31 mouse cellular contexts compared by ENCODE assay signal in genomic region chr3:139103914-139104313, GRCm38 (mm10). TPM values are rescaled to one million over a fixed set of nuclear protein-coding genes. Genes with fewer than 3 reads are reported as not detected.
DNase-seq lines count a peak whose midpoint lies in the region; ATAC-seq and TF ChIP-seq lines count a peak whose summit lies in the region.
"Had no signal": no experiment of that assay in that cellular context is flagged by ENCODE, and none has a peak within 500 bp of the region (broad histone marks: within the 10 kb centered on the region; RNA-seq: fewer than 3 reads in every experiment).

No protein-coding gene starts in this region.

- DNase-seq in layer of hippocampus, adult 11-12 months (ENCODE audit: low spot score) = peak; percentile 20
- no peak for DNase-seq in layer of hippocampus, adult 9-10 months (ENCODE audit: low spot score)
- DNase-seq in brain, adult 2 months (ENCODE audit: low read depth, low spot score) = peak; percentile 75
- DNase-seq in frontal cortex, postnatal 36 days (ENCODE audit: low spot score in 2 of 2) = peak; percentile 30 to 70
- peak; percentile 17 to 53 for DNase-seq in left cerebral cortex, postnatal 36 days (ENCODE audit: low spot score in 2 of 2)
- DNase-seq: adrenal gland, postnatal 36 days; cerebellum, adult 11-12 months; embryo, embryonic 11 days; gastrocnemius, postnatal 25 days; heart, adult 18-20 months; heart, postnatal 14 days; kidney, adult 11 months; kidney, postnatal 25 days; liver; lung, postnatal 36 days; spleen, adult 18-20 months; thymus, postnatal 14 days had no signal

- no peaks in the 10 kb centered on the region for H3K27me3 ChIP-seq in kidney, embryonic 14.5 days (ENCODE audit: control insufficient read depth, insufficient read depth, low read length)
- no peaks in the 10 kb centered on the region for H3K27me3 ChIP-seq in intestine, postnatal 0 days (replicated peaks; ENCODE audit: control insufficient read depth, insufficient read depth, low read length)
- H3K27me3 ChIP-seq: embryonic facial prominence, embryonic 15.5 days; heart, embryonic 13.5 days; hindbrain, embryonic 12.5 days; liver, embryonic 15.5 days; lung, embryonic 15.5 days; megakaryocyte, embryonic 14.5 days; midbrain, embryonic 13.5 days; neural tube, embryonic 12.5 days had no signal

- no peaks in the 10 kb centered on the region for H3K4me1 ChIP-seq in kidney, embryonic 14.5 days (ENCODE audit: control insufficient read depth, insufficient read depth, low read length)
- no peaks in the 10 kb centered on the region for H3K4me1 ChIP-seq in intestine, postnatal 0 days (replicated peaks; ENCODE audit: control insufficient read depth, insufficient read depth, low read length)
- H3K4me1 ChIP-seq: embryonic facial prominence, embryonic 15.5 days; hindbrain, embryonic 12.5 days; limb, embryonic 10.5 days; liver, embryonic 15.5 days; lung, embryonic 15.5 days; megakaryocyte, embryonic 14.5 days; midbrain, embryonic 13.5 days; neural tube, embryonic 12.5 days had no signal

- no peak overlapping the region for H3K4me3 ChIP-seq in kidney, embryonic 14.5 days (ENCODE audit: low read length)
- H3K4me3 ChIP-seq in intestine, postnatal 0 days (ENCODE audit: low read depth, low read length) = no peak overlapping the region
- H3K4me3 ChIP-seq: embryonic facial prominence, embryonic 15.5 days; heart, embryonic 13.5 days; hindbrain, embryonic 12.5 days; limb, embryonic 10.5 days; liver, embryonic 15.5 days; lung, embryonic 15.5 days; megakaryocyte, embryonic 14.5 days; midbrain, embryonic 13.5 days; neural tube, embryonic 12.5 days had no signal

- intact Hi-C loops in left cerebral cortex, postnatal 36 days (cut with DNase I) = no loop called here

- no peaks in the 10 kb centered on the region for H3K9me3 ChIP-seq in kidney, embryonic 14.5 days (ENCODE audit: control insufficient read depth, low read length)
- no peaks in the 10 kb centered on the region for H3K9me3 ChIP-seq in intestine, postnatal 0 days (ENCODE audit: control insufficient read depth)
- H3K9me3 ChIP-seq: embryonic facial prominence, embryonic 15.5 days; heart, embryonic 13.5 days; hindbrain, embryonic 12.5 days; limb, embryonic 10.5 days; liver, embryonic 15.5 days; lung, embryonic 15.5 days; megakaryocyte, embryonic 14.5 days; midbrain, embryonic 13.5 days; neural tube, embryonic 12.5 days had no signal

- no peak overlapping the region for H3K4me2 ChIP-seq in kidney, embryonic 14.5 days (replicated peaks; ENCODE audit: low read depth, low read length)
- H3K4me2 ChIP-seq in intestine, postnatal 0 days (replicated peaks; ENCODE audit: low read depth) = no peak overlapping the region
- H3K4me2 ChIP-seq: embryonic facial prominence, embryonic 15.5 days; heart, embryonic 13.5 days; hindbrain, embryonic 12.5 days; liver, embryonic 15.5 days; lung, embryonic 15.5 days; midbrain, embryonic 13.5 days; neural tube, embryonic 12.5 days had no signal

- no peak overlapping the region for H3K27ac ChIP-seq in kidney, embryonic 14.5 days (ENCODE audit: low read depth, low read length)
- no peak overlapping the region for H3K27ac ChIP-seq in intestine, postnatal 0 days (ENCODE audit: low read depth, low read length)
- H3K27ac ChIP-seq: embryonic facial prominence, embryonic 15.5 days; heart, embryonic 13.5 days; hindbrain, embryonic 12.5 days; limb, embryonic 10.5 days; liver, embryonic 15.5 days; lung, embryonic 15.5 days; midbrain, embryonic 13.5 days; neural tube, embryonic 12.5 days had no signal

- 56% methylated on average over 2 of the region's 2 CpGs for WGBS in kidney, embryonic 14.5 days
- WGBS in intestine, postnatal 0 days = 71% methylated on average over 2 of the region's 2 CpGs

- H3K36me3 ChIP-seq in kidney, embryonic 14.5 days (ENCODE audit: control insufficient read depth, insufficient read depth, low read length) = no peaks in the 10 kb centered on the region
- H3K36me3 ChIP-seq in intestine, postnatal 0 days (ENCODE audit: control insufficient read depth, insufficient read depth) = no peaks in the 10 kb centered on the region
- H3K36me3 ChIP-seq: embryonic facial prominence, embryonic 15.5 days; heart, embryonic 13.5 days; hindbrain, embryonic 12.5 days; limb, embryonic 10.5 days; liver, embryonic 15.5 days; lung, embryonic 15.5 days; midbrain, embryonic 13.5 days; neural tube, embryonic 12.5 days had no signal

- no peak for ATAC-seq in activated CD4-positive, CD25-positive, alpha-beta regulatory T cell, adult 4 months
- no peak for ATAC-seq in kidney, embryonic 14.5 days (ENCODE audit: low FRiP score, low TSS enrichment)
- no peak for ATAC-seq in intestine, postnatal 0 days
- ATAC-seq: CD4-positive, CD25-positive, alpha-beta regulatory T cell, adult 4 months; forebrain, embryonic 14.5 days; midbrain, embryonic 13.5 days had no signal

- no peak overlapping the region for H3K9ac ChIP-seq in kidney, embryonic 14.5 days (ENCODE audit: low read depth, low read length)
- no peak overlapping the region for H3K9ac ChIP-seq in intestine, postnatal 0 days (ENCODE audit: low read depth, low read length)
- H3K9ac ChIP-seq: embryonic facial prominence, embryonic 15.5 days; heart, embryonic 13.5 days; hindbrain, embryonic 12.5 days; liver, embryonic 15.5 days; lung, embryonic 15.5 days; midbrain, embryonic 13.5 days; neural tube, embryonic 12.5 days had no signal

- no peak for TF ChIP-seq CTCF in intestine, postnatal 0 days (IDR thresholded peaks at IDR 0.05; ENCODE audit: low read depth)

RNA-seq across cellular contexts. Expression of gene Rap1gds1, which starts 28.9 kb away (rescaled TPM):
- 100 to 1,000 TPM; 253 to 296 TPM for total RNA-seq in left cerebral cortex, postnatal 36 days (2021)
- 10 to 100 TPM; 72.4 to 73.6 TPM for polyA plus RNA-seq in activated CD4-positive, CD25-positive, alpha-beta regulatory T cell, adult 4 months (2017; shearing (Covaris generic))
- polyA plus RNA-seq in kidney, embryonic 14.5 days (2014; fragmentation: Nextera tagmentation; extraction: Ambion mirVana) = 30.4 and 62.3 TPM in 2 replicates
- 17.9 and 19.2 TPM in 2 replicates for polyA plus RNA-seq in intestine, postnatal 0 days (2015; fragmentation: Nextera tagmentation; extraction: Ambion mirVana)
